Mouse (Mus musculus): ENCODE measurements around the gene Mfsd4b5. TPM values are rescaled to one million over a fixed set of nuclear protein-coding genes. Genes with fewer than 3 reads are reported as not detected.
A peak's percentile ranks its signal among the peaks of the same experiment; 100 is the strongest.

Mfsd4b5 gene
- polyA plus RNA-seq, 1 experiment, result 0.74 TPM

GRCm38 (mm10) chr10:39974982-39975381 is 11.5 kb downstream of the Mfsd4b5 start:
- Histone ChIP-seq H3K27me3 (ENCODE audit: control insufficient read depth, insufficient read depth, low read length) (no peaks in the 10 kb centered on the region), H3K36me3 (ENCODE audit: control insufficient read depth, insufficient read depth, low read length) (no peaks in the 10 kb centered on the region), H3K4me3 (ENCODE audit: low read depth, low read length) (no peak overlapping the region), H3K4me1 (ENCODE audit: control insufficient read depth, insufficient read depth, insufficient read length, low read length) (no peaks in the 10 kb centered on the region), H3K27ac (ENCODE audit: insufficient read depth, low read depth, low read length) (no peak overlapping the region)
- TF ChIP-seq POLR2A (IDR thresholded peaks at IDR 0.05; ENCODE audit: low read depth, low read length) (no peak), CTCF (IDR thresholded peaks at IDR 0.05; ENCODE audit: extremely low read depth, insufficient read length, insufficient replicate concordance, low read depth, low read length) (no peak)
- WGBS, result 70% methylated on average over 11 of the region's 11 CpGs

- WGBS, result 84% methylated on average over 3 of the region's 3 CpGs
- H3K4me1 ChIP-seq (ENCODE audit: control insufficient read depth, insufficient read depth, insufficient read length, low read length), result no peaks in the 10 kb centered on the region
- no peak for TF ChIP-seq CTCF (IDR thresholded peaks at IDR 0.05; ENCODE audit: extremely low read depth, insufficient read length, insufficient replicate concordance, low read depth, low read length)
- no peak for TF ChIP-seq POLR2A (IDR thresholded peaks at IDR 0.05; ENCODE audit: low read depth, low read length)
These were observed 18.9 kb downstream of the Mfsd4b5 start for GRCm38 (mm10) chr10:39967512-39967911.

GRCm38 (mm10) chr10:39961906-39962305 is 24.5 kb downstream of the Mfsd4b5 start:
- H3K27ac ChIP-seq (ENCODE audit: insufficient read depth, low read depth, low read length), result no peak overlapping the region
- no peaks in the 10 kb centered on the region for H3K36me3 ChIP-seq (ENCODE audit: control insufficient read depth, insufficient read depth, low read length)
- WGBS, result 3% methylated on average over 1 of the region's 1 CpGs
- TF ChIP-seq POLR2A (IDR thresholded peaks at IDR 0.05; ENCODE audit: low read depth, low read length), result no peak
- TF ChIP-seq CTCF (IDR thresholded peaks at IDR 0.05; ENCODE audit: extremely low read depth, insufficient read length, insufficient replicate concordance, low read depth, low read length), result no peak
- no peaks in the 10 kb centered on the region for H3K27me3 ChIP-seq (ENCODE audit: control insufficient read depth, insufficient read depth, low read length)
- peaks cover 1% of the 10 kb centered on the region; the same call in 1 of the 2 replicates for H3K4me1 ChIP-seq (ENCODE audit: control insufficient read depth, insufficient read depth, insufficient read length, low read length)
- H3K4me3 ChIP-seq (ENCODE audit: low read depth, low read length), result no peak overlapping the region

More at GRCm38 (mm10) chr10:39967512-39967911, 18.9 kb downstream of the Mfsd4b5 start:
- Histone ChIP-seq H3K4me3 (ENCODE audit: low read depth, low read length) (no peak overlapping the region), H3K27me3 (ENCODE audit: control insufficient read depth, insufficient read depth, low read length) (no peaks in the 10 kb centered on the region), H3K27ac (ENCODE audit: insufficient read depth, low read depth, low read length) (no peak overlapping the region), H3K36me3 (ENCODE audit: control insufficient read depth, insufficient read depth, low read length) (no peaks in the 10 kb centered on the region)

GRCm38 (mm10) chr10:39960441-39960822 is 26.0 kb downstream of the Mfsd4b5 start:
- no peaks in the 10 kb centered on the region for H3K27me3 ChIP-seq (ENCODE audit: control insufficient read depth, insufficient read depth, low read length)
- peaks cover 2% of the 10 kb centered on the region; the same call in 1 of the 2 replicates for H3K4me1 ChIP-seq (ENCODE audit: control insufficient read depth, insufficient read depth, insufficient read length, low read length)
- 29% methylated on average over 11 of the region's 11 CpGs for WGBS
- TF ChIP-seq POLR2A (IDR thresholded peaks at IDR 0.05; ENCODE audit: low read depth, low read length), result no peak
- TF ChIP-seq CTCF (IDR thresholded peaks at IDR 0.05; ENCODE audit: extremely low read depth, insufficient read length, insufficient replicate concordance, low read depth, low read length), result no peak
- H3K4me3 ChIP-seq (ENCODE audit: low read depth, low read length), result no peak overlapping the region
- H3K36me3 ChIP-seq (ENCODE audit: control insufficient read depth, insufficient read depth, low read length), result no peaks in the 10 kb centered on the region; the same call in 1 of the 2 replicates
- H3K27ac ChIP-seq (ENCODE audit: insufficient read depth, low read depth, low read length), result peak overlapping the region; percentile 6; the same call in 1 of the 2 replicates

- peak within 1 kb of the TSS; percentile 93 for H3K27ac ChIP-seq (ENCODE audit: insufficient read depth, low read depth, low read length)
- under 1% methylated on average over 38 of the region's 38 CpGs for WGBS
- TF ChIP-seq CTCF (IDR thresholded peaks at IDR 0.05; ENCODE audit: extremely low read depth, insufficient read length, insufficient replicate concordance, low read depth, low read length), result peak; percentile 77; the same call in 1 of the 2 replicates
- peak; percentile 91 for TF ChIP-seq POLR2A (IDR thresholded peaks at IDR 0.05; ENCODE audit: low read depth, low read length)
These were observed 26.5 kb downstream of the Mfsd4b5 start, which contains the start of gene Mfsd4b3 for GRCm38 (mm10) chr10:39959761-39960440. TSS of gene Mfsd4b3 (minus strand) at chr10:39960153.

GRCm38 (mm10) chr10:39958266-39958665 is 28.2 kb downstream of the Mfsd4b5 start:
- no peak for TF ChIP-seq CTCF (IDR thresholded peaks at IDR 0.05; ENCODE audit: extremely low read depth, insufficient read length, insufficient replicate concordance, low read depth, low read length)
- no peak for TF ChIP-seq POLR2A (IDR thresholded peaks at IDR 0.05; ENCODE audit: low read depth, low read length)
- WGBS, result 78% methylated on average over 4 of the region's 4 CpGs
- no peaks in the 10 kb centered on the region; the same call in 1 of the 2 replicates for H3K36me3 ChIP-seq (ENCODE audit: control insufficient read depth, insufficient read depth, low read length)
- peaks cover 2% of the 10 kb centered on the region; the same call in 1 of the 2 replicates for H3K4me1 ChIP-seq (ENCODE audit: control insufficient read depth, insufficient read depth, insufficient read length, low read length)
- no peaks in the 10 kb centered on the region for H3K27me3 ChIP-seq (ENCODE audit: control insufficient read depth, insufficient read depth, low read length)
- H3K4me3 ChIP-seq (ENCODE audit: low read depth, low read length), result no peak overlapping the region
- no peak overlapping the region for H3K27ac ChIP-seq (ENCODE audit: insufficient read depth, low read depth, low read length)

More at GRCm38 (mm10) chr10:39959761-39960440, 26.5 kb downstream of the Mfsd4b5 start, which contains the start of gene Mfsd4b3:
- Histone ChIP-seq H3K36me3 (ENCODE audit: control insufficient read depth, insufficient read depth, low read length) (no peaks in the 10 kb centered on the region; the same call in 1 of the 2 replicates), H3K4me1 (ENCODE audit: control insufficient read depth, insufficient read depth, insufficient read length, low read length) (peaks cover 2% of the 10 kb centered on the region; the same call in 1 of the 2 replicates), H3K4me3 (ENCODE audit: low read depth, low read length) (peak within 1 kb of the TSS; percentile 74), H3K27me3 (ENCODE audit: control insufficient read depth, insufficient read depth, low read length) (no peaks in the 10 kb centered on the region)

- no peak overlapping the region for H3K4me3 ChIP-seq (ENCODE audit: low read depth, low read length)
- H3K27me3 ChIP-seq (ENCODE audit: control insufficient read depth, insufficient read depth, low read length), result no peaks in the 10 kb centered on the region
- peaks cover 2% of the 10 kb centered on the region; the same call in 1 of the 2 replicates for H3K4me1 ChIP-seq (ENCODE audit: control insufficient read depth, insufficient read depth, insufficient read length, low read length)
- TF ChIP-seq CTCF (IDR thresholded peaks at IDR 0.05; ENCODE audit: extremely low read depth, insufficient read length, insufficient replicate concordance, low read depth, low read length) (no peak), POLR2A (IDR thresholded peaks at IDR 0.05; ENCODE audit: low read depth, low read length) (no peak)
- H3K27ac ChIP-seq (ENCODE audit: insufficient read depth, low read depth, low read length), result no peak overlapping the region
- no peaks in the 10 kb centered on the region; the same call in 1 of the 2 replicates for H3K36me3 ChIP-seq (ENCODE audit: control insufficient read depth, insufficient read depth, low read length)
- 30% methylated on average over 2 of the region's 2 CpGs for WGBS
These were observed 30.0 kb downstream of the Mfsd4b5 start for GRCm38 (mm10) chr10:39956340-39956878.
